19 mouse cellular contexts compared by ENCODE assay signal in genomic region chr5:96306826-96307225, GRCm38 (mm10).
DNase-seq lines count a peak whose midpoint lies in the region; ATAC-seq and TF ChIP-seq lines count a peak whose summit lies in the region.
"Had no signal": no experiment of that assay in that cellular context is flagged by ENCODE, and none has a peak within 500 bp of the region (broad histone marks: within the 10 kb centered on the region; RNA-seq: fewer than 3 reads in every experiment).

No protein-coding gene starts in this region.

- no peak overlapping the region for H3K27ac ChIP-seq in intestine, postnatal 0 days (ENCODE audit: low read depth, low read length)
- no peak overlapping the region for H3K27ac ChIP-seq in intestine, embryonic 16.5 days (ENCODE audit: low read length)
- H3K27ac ChIP-seq in liver, adult 2 months (replicated peaks; ENCODE audit: insufficient read depth, low read depth, low read length), result peak overlapping the region; percentile 26
- H3K27ac ChIP-seq in CH12.LX (ENCODE audit: insufficient read depth, low read depth), result no peak overlapping the region
- H3K27ac ChIP-seq: embryonic facial prominence, embryonic 10.5 days; heart, adult 2 months; liver, embryonic 12.5 days; neural tube, embryonic 12.5 days had no signal

- H3K4me2 ChIP-seq in intestine, postnatal 0 days (replicated peaks; ENCODE audit: low read depth), result no peak overlapping the region
- no peak overlapping the region for H3K4me2 ChIP-seq in intestine, embryonic 16.5 days (ENCODE audit: low read depth, low read length)
- no peak overlapping the region for H3K4me2 ChIP-seq in CH12.LX (ENCODE audit: insufficient read depth, low read depth, poor library complexity, severe bottlenecking)
- H3K4me2 ChIP-seq: liver, embryonic 12.5 days; neural tube, embryonic 12.5 days had no signal

- peak; percentile 66 for TF ChIP-seq RAD21 in CH12.LX (IDR thresholded peaks at IDR 0.05; ENCODE audit: low read depth, low read length)

- H3K27me3 ChIP-seq in intestine, postnatal 0 days (replicated peaks; ENCODE audit: control insufficient read depth, insufficient read depth, low read length), result no peaks in the 10 kb centered on the region
- no peaks in the 10 kb centered on the region for H3K27me3 ChIP-seq in intestine, embryonic 16.5 days (replicated peaks; ENCODE audit: control insufficient read depth, insufficient read depth, low read length)
- no peaks in the 10 kb centered on the region for H3K27me3 ChIP-seq in liver, adult 2 months (ENCODE audit: control insufficient read depth, insufficient read depth, low read length)
- H3K27me3 ChIP-seq in CH12.LX (replicated peaks), result no peaks in the 10 kb centered on the region
- H3K27me3 ChIP-seq: liver, embryonic 12.5 days; neural tube, embryonic 12.5 days had no signal

- no peak overlapping the region for H3K9ac ChIP-seq in intestine, postnatal 0 days (ENCODE audit: low read depth, low read length)
- H3K9ac ChIP-seq in intestine, embryonic 16.5 days (ENCODE audit: low read depth, low read length), result no peak overlapping the region
- no peak overlapping the region for H3K9ac ChIP-seq in liver, adult 2 months (ENCODE audit: low read depth, low read length)
- H3K9ac ChIP-seq in CH12.LX (ENCODE audit: insufficient read depth, low read depth), result no peak overlapping the region
- H3K9ac ChIP-seq: liver, embryonic 12.5 days; neural tube, embryonic 12.5 days had no signal

- ATAC-seq in intestine, postnatal 0 days, result no peak
- no peak for ATAC-seq in intestine, embryonic 16.5 days
- no peak for ATAC-seq in monocyte, adult 5-6 weeks (replicated peaks; ENCODE audit: insufficient number of reproducible peaks, low FRiP score, low TSS enrichment, poor library complexity, severe bottlenecking)
- ATAC-seq: forebrain, embryonic 16.5 days; liver, embryonic 12.5 days had no signal

- no peaks in the 10 kb centered on the region for H3K9me3 ChIP-seq in intestine, postnatal 0 days (ENCODE audit: control insufficient read depth)
- no peaks in the 10 kb centered on the region for H3K9me3 ChIP-seq in intestine, embryonic 16.5 days (ENCODE audit: control insufficient read depth, low read length)
- no peaks in the 10 kb centered on the region for H3K9me3 ChIP-seq in CH12.LX (replicated peaks; ENCODE audit: low read length)
- H3K9me3 ChIP-seq: embryonic facial prominence, embryonic 10.5 days; liver, embryonic 12.5 days; neural tube, embryonic 12.5 days had no signal

- H3K4me3 ChIP-seq in intestine, postnatal 0 days (ENCODE audit: low read depth, low read length), result no peak overlapping the region
- H3K4me3 ChIP-seq in intestine, embryonic 16.5 days (ENCODE audit: low read length), result no peak overlapping the region
- H3K4me3 ChIP-seq in liver, adult 2 months (ENCODE audit: insufficient read depth, low read depth, low read length), result no peak overlapping the region
- H3K4me3 ChIP-seq in CH12.LX (replicated peaks in 1 of 3; ENCODE audit: low read depth in 2 of 3, low read length in 2 of 3, poor library complexity in 1 of 3), result no peak overlapping the region
- H3K4me3 ChIP-seq: embryonic facial prominence, embryonic 10.5 days; erythroblast, embryonic 14.5 days; heart, adult 2 months; liver, embryonic 12.5 days; neural tube, embryonic 12.5 days had no signal

- in situ Hi-C loops in CH12.LX (cut with MboI; ENCODE audit: low pct_ligation_motif_present, low pct_unique_long_range_greater_than_20kb, low sequenced_read_pairs), result loop anchor here (10.0 kb wide), 1 partner anchor 468 kb away; no protein-coding TSS in a partner anchor

- no peaks in the 10 kb centered on the region for H3K36me3 ChIP-seq in intestine, postnatal 0 days (ENCODE audit: control insufficient read depth, insufficient read depth)
- H3K36me3 ChIP-seq in intestine, embryonic 16.5 days (ENCODE audit: control insufficient read depth, insufficient read depth, low read length), result no peaks in the 10 kb centered on the region
- no peaks in the 10 kb centered on the region for H3K36me3 ChIP-seq in liver, adult 2 months (ENCODE audit: control insufficient read depth, insufficient read depth, low read length)
- no peaks in the 10 kb centered on the region for H3K36me3 ChIP-seq in CH12.LX (replicated peaks in 1 of 2; ENCODE audit: control insufficient read depth in 1 of 2, insufficient read depth in 1 of 2, low read length in 1 of 2)
- H3K36me3 ChIP-seq: embryonic facial prominence, embryonic 10.5 days; liver, embryonic 12.5 days; neural tube, embryonic 12.5 days had no signal

- DNase-seq in liver, adult 2 months (ENCODE audit: extremely low read depth, low read depth, low spot score), result peak; percentile 95
- DNase-seq in liver (no peak), CH12.LX (ENCODE audit: extremely low read depth) (no peak)
- DNase-seq in brain, embryonic 14.5 days (ENCODE audit: low read depth), result no peak
- DNase-seq: adrenal gland, postnatal 14 days; cerebellum, postnatal 36 days; heart, adult 2 months; heart, postnatal 10 days; lung, postnatal 14 days; right cerebral cortex, postnatal 14 days; thymus, postnatal 36 days had no signal

- TF ChIP-seq CTCF in intestine, postnatal 0 days (IDR thresholded peaks at IDR 0.05; ENCODE audit: low read depth), result peak; percentile 54
- peak; percentile 55; the same call in 1 of the 2 replicates for TF ChIP-seq CTCF in liver, adult 2 months (IDR thresholded peaks at IDR 0.05; ENCODE audit: low read depth, low read length)
- peak in 1 of 2 experiments; percentile 58; a peak in 2 of 4 replicates for TF ChIP-seq CTCF in CH12.LX (conservative IDR thresholded peaks at IDR 0.05 in 1 of 2, IDR thresholded peaks at IDR 0.05 in 1 of 2; ENCODE audit: low read depth in 2 of 2, low read length in 2 of 2)
- TF ChIP-seq CTCF in brain, embryonic 14.5 days (IDR thresholded peaks at IDR 0.05; ENCODE audit: borderline replicate concordance, extremely low read depth, insufficient read depth, insufficient read length), result peak; percentile 28; the same call in 1 of the 2 replicates

- H3K4me1 ChIP-seq in intestine, postnatal 0 days (replicated peaks; ENCODE audit: control insufficient read depth, insufficient read depth, low read length), result no peaks in the 10 kb centered on the region
- no peaks in the 10 kb centered on the region for H3K4me1 ChIP-seq in intestine, embryonic 16.5 days (ENCODE audit: control insufficient read depth, insufficient read depth, low read length)
- peaks cover 19% of the 10 kb centered on the region for H3K4me1 ChIP-seq in liver, adult 2 months (ENCODE audit: control insufficient read depth, insufficient read depth, low read length)
- no peaks in the 10 kb centered on the region for H3K4me1 ChIP-seq in CH12.LX (ENCODE audit: control insufficient read depth in 1 of 2, insufficient read depth in 2 of 2)
- H3K4me1 ChIP-seq: liver, embryonic 12.5 days; neural tube, embryonic 12.5 days had no signal

- no peaks in the 10 kb centered on the region for H3K79me2 ChIP-seq in liver, adult 2 months (ENCODE audit: control insufficient read depth, insufficient read depth, low read length)
- no peaks in the 10 kb centered on the region for H3K79me2 ChIP-seq in CH12.LX (replicated peaks; ENCODE audit: control insufficient read depth, extremely low read depth, insufficient read depth, poor library complexity, severe bottlenecking)

- WGBS in intestine, postnatal 0 days, result 63% methylated on average over 5 of the region's 5 CpGs
- WGBS in intestine, embryonic 16.5 days, result 69% methylated on average over 5 of the region's 5 CpGs
- 36% methylated on average over 5 of the region's 5 CpGs for WGBS in liver, adult 2 months

- TF ChIP-seq EP300 in CH12.LX (IDR thresholded peaks at IDR 0.05; ENCODE audit: low read length), result no peak

- no peak for TF ChIP-seq POLR2A in liver, adult 2 months (IDR thresholded peaks at IDR 0.05; ENCODE audit: extremely low read depth, insufficient read depth, low read length)
- no peak for TF ChIP-seq POLR2A in CH12.LX (IDR thresholded peaks at IDR 0.05; ENCODE audit: low read depth, low read length)
- no peak for TF ChIP-seq POLR2A in brain, embryonic 14.5 days (IDR thresholded peaks at IDR 0.05; ENCODE audit: borderline replicate concordance, extremely low read depth, insufficient read depth, insufficient read length, poor library complexity, severe bottlenecking)

- dilution Hi-C loops in CH12.LX (cut with MboI; ENCODE audit: extremely low pct_ligation_motif_present, extremely low pct_unique_long_range_greater_than_20kb, low sequenced_read_pairs), result no loop called here

TF ChIP-seq in CH12.LX, 34 proteins besides CTCF, POLR2A, EP300 and RAD21:
- no peak for TF ChIP-seq PAX5 (IDR thresholded peaks at IDR 0.05; ENCODE audit: low read length)
- TF ChIP-seq ZNF384 (IDR thresholded peaks at IDR 0.05; ENCODE audit: low read depth, low read length), result no peak
- no peak for TF ChIP-seq POLR2AphosphoS2 (IDR thresholded peaks at IDR 0.05; ENCODE audit: low read depth, low read length)
- TF ChIP-seq IRF4 (IDR thresholded peaks at IDR 0.05; ENCODE audit: low read depth, low read length), result no peak
- no peak for TF ChIP-seq ZKSCAN1 (IDR thresholded peaks at IDR 0.05; ENCODE audit: borderline replicate concordance, low read depth, low read length)
- TF ChIP-seq BHLHE40 (IDR thresholded peaks at IDR 0.05; ENCODE audit: low read depth, low read length), result no peak
- TF ChIP-seq SMC3 (IDR thresholded peaks at IDR 0.05; ENCODE audit: low read depth, low read length), result peak; percentile 65
- TF ChIP-seq NRF1 (IDR thresholded peaks at IDR 0.05; ENCODE audit: low read depth, low read length), result no peak
- TF ChIP-seq HCFC1 (IDR thresholded peaks at IDR 0.05; ENCODE audit: low read depth, low read length), result no peak
- no peak for TF ChIP-seq NELFE (IDR thresholded peaks at IDR 0.05; ENCODE audit: low read depth, low read length)
- no peak for TF ChIP-seq CHD1 (IDR thresholded peaks at IDR 0.05; ENCODE audit: low read depth, low read length)
- TF ChIP-seq ZC3H11A (IDR thresholded peaks at IDR 0.05; ENCODE audit: low read depth, low read length), result peak; percentile 39; the same call in 1 of the 2 replicates
- no peak for TF ChIP-seq MAZ (IDR thresholded peaks at IDR 0.05; ENCODE audit: low read depth, low read length)
